Mouse (Mus musculus) adrenal gland, postnatal 25 days (tissue): ENCODE measurements around the gene Gm17067. TPM values are rescaled to one million over a fixed set of nuclear protein-coding genes. Genes with fewer than 3 reads are reported as not detected.
"Not testable (repeated sequence)": the region's sequence is repeated elsewhere in the genome, so short reads cannot be mapped to it uniquely, and the experiment has no call there.

Experiments used
- DNase-seq: peaks from one replicate; pipeline ENCODE4 v3.0.0; 2021; ENCODE audit warnings: mixed read lengths
- long read RNA-seq: library from polyadenylated mRNA; stranded (forward); transcript quantifications from one replicate; pipeline ENCODE4 v2.0.0, GENCODE M21; 2021
- total RNA-seq: library from RNA; stranded (reverse); gene quantifications from 2 replicates; pipeline ENCODE4 v1.2.3, GENCODE M21; 2021

Gm17067 gene
- total RNA-seq, result 0.24 TPM in 1 of 2 replicates, not detected in the other
- long read RNA-seq, result 0 reads

GRCm38 (mm10) chr7:42726917-42727316 lies at the start of gene Gm17067:
TSS of gene Gm17067 (minus strand) at chr7:42727017.
- DNase-seq, result not testable (repeated sequence)

GRCm38 (mm10) chr7:42749836-42750235 lies 23.0 kb upstream of the Gm17067 start:
- no peak for DNase-seq

DNA sequence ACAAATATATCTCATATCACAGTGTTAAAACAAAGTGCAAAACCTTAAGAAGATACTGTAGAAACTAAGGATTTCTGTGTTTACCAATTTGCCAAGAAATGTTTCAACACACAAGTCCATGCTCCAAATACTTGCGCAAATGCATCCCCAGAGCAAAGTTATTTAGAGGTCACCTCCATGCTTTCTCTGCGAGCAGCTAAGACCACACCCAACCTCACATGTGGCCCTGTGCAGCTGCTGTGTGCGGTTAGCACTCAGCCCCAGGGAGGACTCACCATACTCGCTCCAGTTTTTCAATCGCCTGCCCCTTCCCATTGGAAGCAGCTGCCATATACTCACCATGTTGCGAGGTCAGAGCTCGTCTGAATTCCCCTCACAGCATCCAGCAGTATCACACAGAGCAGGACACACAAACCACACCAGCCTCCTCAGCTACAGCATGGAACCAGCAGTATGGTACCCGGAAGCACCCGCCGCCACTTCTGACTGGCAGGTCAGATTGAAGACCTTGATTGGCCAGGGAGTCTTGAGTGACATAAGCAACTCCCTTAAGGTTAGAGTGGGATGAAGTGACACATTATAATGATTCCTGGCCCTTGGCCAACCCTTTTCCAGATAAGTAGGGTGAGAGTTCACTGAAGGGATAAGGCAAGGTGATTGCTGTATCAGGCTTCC lies 11.9 kb upstream of the Gm17067 start:
- no peak for DNase-seq

- DNase-seq, result peak; percentile 1
Observed at GRCm38 (mm10) chr7:42693251-42693650, 33.6 kb downstream of the Gm17067 start.

DNA sequence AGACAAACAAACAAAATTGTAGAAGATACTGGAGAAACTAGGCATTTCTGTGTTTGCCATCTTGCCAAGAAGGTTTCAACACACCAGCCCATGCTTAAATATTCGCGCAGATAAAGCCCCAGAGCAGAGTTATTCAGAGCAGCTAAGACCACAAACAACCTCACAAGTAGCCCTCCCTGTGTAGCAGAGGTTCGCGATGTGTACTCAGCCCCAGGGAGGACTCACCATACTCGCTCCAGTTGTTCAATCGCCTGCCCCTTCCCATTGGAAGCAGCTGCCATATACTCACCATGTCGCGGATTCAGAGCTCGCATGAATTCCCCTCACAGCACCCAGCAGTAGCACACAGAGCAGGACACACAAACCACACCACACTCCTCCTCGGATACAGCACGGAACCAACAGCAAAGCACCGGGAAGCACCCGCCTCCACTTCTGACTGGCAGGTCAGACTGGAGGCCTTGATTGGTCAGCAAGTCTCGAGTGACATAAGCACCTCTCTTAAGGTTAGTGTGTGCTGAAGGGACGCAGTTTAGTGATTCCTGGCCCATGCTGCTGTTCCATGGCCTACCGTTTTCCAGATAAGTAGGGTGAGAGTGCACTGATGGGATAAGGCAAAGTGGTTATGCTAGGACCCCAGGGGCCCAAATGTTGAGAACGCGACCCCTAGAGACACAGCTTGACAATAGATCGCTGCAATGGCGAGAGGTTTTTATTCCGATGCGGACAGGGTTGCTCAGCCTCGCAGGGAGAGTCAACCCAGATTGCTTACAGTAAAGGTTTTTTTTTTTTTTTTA lies 34.3 kb downstream of the Gm17067 start, which contains the start of gene Zfp975:
Gene Zfp975 (minus strand): TSS at position 381 of the 797 bp plus-strand sequence.
- DNase-seq, result peak; percentile 79

DNA sequence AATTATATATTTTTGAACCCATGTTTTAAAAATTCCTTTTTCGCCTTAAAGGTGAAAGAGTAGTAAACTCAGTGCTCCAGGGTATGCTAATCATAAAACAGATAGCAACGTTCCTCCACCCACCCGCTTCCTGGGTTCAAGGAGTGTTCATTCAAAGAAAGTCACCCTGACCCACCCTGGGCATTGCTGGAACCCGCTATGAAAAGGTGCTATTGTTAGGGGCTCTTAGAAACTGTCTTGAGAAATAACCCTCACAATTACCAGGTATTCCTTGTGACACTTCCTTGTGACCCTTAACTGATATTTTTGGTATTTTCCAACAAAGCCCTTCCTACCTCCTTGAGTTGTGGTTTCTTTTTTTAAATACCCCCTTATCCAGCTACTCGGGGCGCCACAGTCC lies 46.7 kb downstream of the Gm17067 start:
- DNase-seq, result not testable (repeated sequence)

- not testable (repeated sequence) for DNase-seq
Observed at GRCm38 (mm10) chr7:42679646-42680045, 47.2 kb downstream of the Gm17067 start.

DNA sequence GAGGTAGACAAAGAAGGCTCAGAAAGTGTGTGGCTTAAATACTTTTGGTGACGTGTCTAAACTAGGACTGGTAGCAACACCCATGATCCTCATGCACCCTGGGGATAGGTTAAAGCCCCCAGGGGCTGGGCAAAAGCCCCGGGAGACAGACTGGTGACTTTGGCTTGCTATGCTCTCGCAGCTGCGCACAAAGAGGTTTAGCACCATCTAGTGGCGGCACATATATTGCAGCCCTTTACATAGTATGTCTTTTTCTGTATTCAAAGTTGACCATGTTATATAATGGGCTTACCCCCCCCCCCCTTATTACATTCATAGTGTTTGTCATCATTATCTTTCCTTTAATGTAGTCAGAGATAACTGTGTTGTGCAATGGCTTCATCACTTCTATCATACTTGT lies 66.7 kb downstream of the Gm17067 start:
- DNase-seq, result not testable (repeated sequence)

Other genes with a start within 250 kb of the Gm17067 start
- gene Zfp141, start 221.3 kb downstream of the Gm17067 start, total RNA-seq, result 14.1 and 16.8 TPM in 2 replicates
- not detected in 2 replicates for gene Gm21028, start 148.4 kb downstream of the Gm17067 start, total RNA-seq
- gene Zfp977, start 134.5 kb downstream of the Gm17067 start, total RNA-seq, result 1.1 and 1.6 TPM in 2 replicates
- 6.4 and 7.0 TPM in 2 replicates for gene Zfp976, start 84.4 kb downstream of the Gm17067 start, total RNA-seq
- 6.6 and 7.4 TPM in 2 replicates for gene Zfp975, start 34.3 kb downstream of the Gm17067 start, total RNA-seq
- gene Vmn2r62, start 66.5 kb upstream of the Gm17067 start, total RNA-seq, result not detected in 2 replicates
- gene Gm2381, start 140.2 kb upstream of the Gm17067 start, total RNA-seq, result 0.30 and 0.43 TPM in 2 replicates
- gene Vmn2r63, start 206.8 kb upstream of the Gm17067 start, total RNA-seq, result not detected in 2 replicates